Mouse (Mus musculus) erythroblast, embryonic 14.5 days (primary cell): Measurements from ENCODE around the gene Ambra1.

Source experiments
- GATA1 ChIP-seq: IDR thresholded peaks from 2 replicates; pipeline ENCODE4 v1.6.1; 2012; ENCODE audit warnings: low read length, inconsistent platforms, mixed read lengths
- TAL1 ChIP-seq: IDR thresholded peaks from 3 replicates; pipeline ENCODE4 v1.6.1; 2012; ENCODE audit warnings: low read length, inconsistent platforms, mixed read lengths

DNA sequence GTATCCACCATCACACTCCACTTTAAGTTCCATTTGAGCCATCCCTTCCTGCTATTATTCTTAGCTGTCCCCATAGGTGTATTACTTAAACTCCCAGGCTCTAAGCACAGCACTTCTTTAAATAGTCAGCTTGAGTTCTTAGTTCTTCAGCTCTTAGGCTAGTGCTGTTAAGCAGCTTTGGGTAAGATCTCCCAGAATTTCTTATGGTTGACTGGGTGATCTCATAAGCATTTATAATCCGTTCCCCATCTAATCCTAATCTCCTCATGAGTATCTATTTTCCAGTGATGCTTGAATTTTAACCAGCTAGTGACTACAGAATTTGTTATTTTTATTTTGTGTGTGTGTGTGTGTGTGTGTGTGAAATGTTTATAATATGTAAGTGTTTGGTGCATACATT is 15.0 kb upstream of the Ambra1 start:
- TF ChIP-seq TAL1 (no peak), GATA1 (no peak)
